9 mouse cellular contexts compared by ENCODE assay signal in genomic region chr12:56058463-56058862, GRCm38 (mm10).
DNase-seq lines count a peak whose midpoint lies in the region; ATAC-seq and TF ChIP-seq lines count a peak whose summit lies in the region.
"Had no signal": no experiment of that assay in that cellular context is flagged by ENCODE, and none has a peak within 500 bp of the region (broad histone marks: within the 10 kb centered on the region; RNA-seq: fewer than 3 reads in every experiment).

No protein-coding gene starts in this region.

- DNase-seq in 3134 (ENCODE audit: extremely low read depth, insufficient read length, low spot score): peak; percentile 66
- peak; percentile 76 for DNase-seq in adipocyte (ENCODE audit: low spot score)
- peak; percentile 83 to 89 for DNase-seq in cerebellum, postnatal 4 days (ENCODE audit: low spot score in 2 of 2)
- DNase-seq in gastrocnemius, postnatal 10 days: peak; percentile 85
- peak; percentile 79 for DNase-seq in kidney, postnatal 0 days (ENCODE audit: low spot score)
- peak; percentile 76 for DNase-seq in liver, embryonic 11.5 days (ENCODE audit: low spot score)
- DNase-seq in testis, postnatal 10 days (ENCODE audit: low spot score): peak; percentile 92

- H3K4me1 ChIP-seq in kidney, postnatal 0 days (replicated peaks; ENCODE audit: insufficient read depth, low read length): no peaks in the 10 kb centered on the region
- H3K4me1 ChIP-seq in liver, embryonic 11.5 days (replicated peaks; ENCODE audit: control insufficient read depth, insufficient read depth, low read length): no peaks in the 10 kb centered on the region
- H3K4me1 ChIP-seq in neural tube, embryonic 13.5 days (replicated peaks): no peaks in the 10 kb centered on the region
- H3K4me1 ChIP-seq: embryonic facial prominence, embryonic 15.5 days had no signal

- WGBS in kidney, postnatal 0 days: 10% methylated on average over 17 of the region's 17 CpGs
- 16% methylated on average over 17 of the region's 17 CpGs for WGBS in liver, embryonic 11.5 days
- WGBS in neural tube, embryonic 13.5 days: 12% methylated on average over 17 of the region's 17 CpGs

- H3K27ac ChIP-seq in kidney, postnatal 0 days: no peak overlapping the region
- H3K27ac ChIP-seq in liver, embryonic 11.5 days (ENCODE audit: low read depth, low read length): no peak overlapping the region
- H3K27ac ChIP-seq in neural tube, embryonic 13.5 days (replicated peaks): no peak overlapping the region
- H3K27ac ChIP-seq: embryonic facial prominence, embryonic 15.5 days had no signal

- ATAC-seq in kidney, postnatal 0 days (replicated peaks; ENCODE audit: low FRiP score, low read depth): peak; percentile 33
- ATAC-seq in liver, embryonic 11.5 days (replicated peaks; ENCODE audit: low FRiP score): no peak
- ATAC-seq in neural tube, embryonic 13.5 days (ENCODE audit: low read depth): peak; percentile 84; the same call in 1 of the 2 replicates

- H3K36me3 ChIP-seq in kidney, postnatal 0 days (ENCODE audit: insufficient read depth, low read length): no peaks in the 10 kb centered on the region
- H3K36me3 ChIP-seq in liver, embryonic 11.5 days (ENCODE audit: control insufficient read depth, insufficient read depth, low read length): no peaks in the 10 kb centered on the region
- H3K36me3 ChIP-seq in neural tube, embryonic 13.5 days: no peaks in the 10 kb centered on the region
- H3K36me3 ChIP-seq: embryonic facial prominence, embryonic 15.5 days had no signal

- no peak overlapping the region for H3K4me3 ChIP-seq in kidney, postnatal 0 days (replicated peaks; ENCODE audit: low read depth, low read length)
- no peak overlapping the region for H3K4me3 ChIP-seq in liver, embryonic 11.5 days (ENCODE audit: low read depth, low read length)
- H3K4me3 ChIP-seq in neural tube, embryonic 13.5 days: no peak overlapping the region
- H3K4me3 ChIP-seq: embryonic facial prominence, embryonic 15.5 days had no signal

- no peaks in the 10 kb centered on the region for H3K9me3 ChIP-seq in kidney, postnatal 0 days (replicated peaks; ENCODE audit: low read length)
- no peaks in the 10 kb centered on the region for H3K9me3 ChIP-seq in liver, embryonic 11.5 days (ENCODE audit: control insufficient read depth, low read length)
- H3K9me3 ChIP-seq in neural tube, embryonic 13.5 days: no peaks in the 10 kb centered on the region
- H3K9me3 ChIP-seq: embryonic facial prominence, embryonic 15.5 days had no signal

- no peaks in the 10 kb centered on the region for H3K27me3 ChIP-seq in kidney, postnatal 0 days (ENCODE audit: insufficient read depth, low read length)
- H3K27me3 ChIP-seq in liver, embryonic 11.5 days (replicated peaks; ENCODE audit: control insufficient read depth, insufficient read depth, low read length): no peaks in the 10 kb centered on the region
- H3K27me3 ChIP-seq in neural tube, embryonic 13.5 days: peaks cover 15% of the 10 kb centered on the region; the same call in 1 of the 2 replicates
- H3K27me3 ChIP-seq: embryonic facial prominence, embryonic 15.5 days had no signal

- peak; percentile 97 for TF ChIP-seq CTCF in kidney, postnatal 0 days (IDR thresholded peaks at IDR 0.05; ENCODE audit: low read depth)

- no peak overlapping the region for H3K9ac ChIP-seq in kidney, postnatal 0 days (ENCODE audit: low read depth, low read length)
- H3K9ac ChIP-seq in liver, embryonic 11.5 days (ENCODE audit: low read depth, low read length): no peak overlapping the region
- H3K9ac ChIP-seq in neural tube, embryonic 13.5 days: no peak overlapping the region
- H3K9ac ChIP-seq: embryonic facial prominence, embryonic 15.5 days had no signal

- no peak overlapping the region for H3K4me2 ChIP-seq in kidney, postnatal 0 days (ENCODE audit: low read length)
- no peak overlapping the region for H3K4me2 ChIP-seq in liver, embryonic 11.5 days
- no peak overlapping the region for H3K4me2 ChIP-seq in neural tube, embryonic 13.5 days
- H3K4me2 ChIP-seq: embryonic facial prominence, embryonic 15.5 days had no signal
